Mouse (Mus musculus) stomach, embryonic 14.5 days (tissue): Measurements from ENCODE around the gene Cytl1. TPM values are rescaled to one million over a fixed set of nuclear protein-coding genes. Genes with fewer than 3 reads are reported as not detected.

Experiments
- ATAC-seq: fragments of 200-750 bp; cut with Nextera tagmentation; 2 replicates; pipeline ENCODE4 v1.8.0; 2017; ENCODE audit warnings: low read depth, moderate TSS enrichment; ENCODE audit not compliant: insufficient number of reproducible peaks, insufficient read depth, low FRiP score
- H3K27ac ChIP-seq: fragments of 300-500 bp; sonication (generic); 2 replicates; pipeline ENCODE4 v1.5.1; 2014; ENCODE audit warnings: mild to moderate bottlenecking, low read length, moderate library complexity, mixed read lengths
- H3K27me3 ChIP-seq: fragments of 300-500 bp; sonication (generic); 2 replicates; pipeline ENCODE4 v1.6.1; 2014; ENCODE audit warnings: low read length, control low read depth, mixed read lengths; ENCODE audit not compliant: control insufficient read depth, insufficient read depth
- H3K36me3 ChIP-seq: fragments of 300-500 bp; sonication (generic); 2 replicates; pipeline ENCODE4 v1.6.1; 2014; ENCODE audit warnings: mild to moderate bottlenecking, control low read depth, low read length, moderate library complexity, mixed read lengths; ENCODE audit not compliant: control insufficient read depth, insufficient read depth
- H3K4me1 ChIP-seq: fragments of 300-500 bp; sonication (generic); 2 replicates; pipeline ENCODE4 v1.6.1; 2014; ENCODE audit warnings: low read length, control low read depth, mixed read lengths; ENCODE audit not compliant: control insufficient read depth, insufficient read depth
- H3K4me2 ChIP-seq: fragments of 300-500 bp; sonication (generic); replicated peaks from 2 replicates; pipeline ENCODE4 v1.6.1; 2014; ENCODE audit warnings: low read depth, low read length, control low read depth
- H3K4me3 ChIP-seq: fragments of 300-500 bp; sonication (generic); 2 replicates; pipeline ENCODE4 v1.5.1; 2014; ENCODE audit warnings: low read depth, low read length, control low read depth
- H3K9ac ChIP-seq: fragments of 300-500 bp; sonication (generic); replicated peaks from 2 replicates; pipeline ENCODE4 v1.6.1; 2014; ENCODE audit warnings: low read depth, mild to moderate bottlenecking, control low read depth, low read length, moderate library complexity, mixed read lengths
- H3K9me3 ChIP-seq: fragments of 300-500 bp; sonication (generic); 2 replicates; pipeline ENCODE4 v1.6.1; 2016; ENCODE audit warnings: low read depth, low read length, control low read depth; ENCODE audit not compliant: control insufficient read depth
- WGBS: fragments of 180-500 bp; shearing (Covaris S2); extraction: QIAGEN DNeasy Blood & Tissue Kit; methylation state at CpG from one replicate; pipeline ENCODE4 v1.1.7; 2014; 5-methylcytosine and 5-hydroxymethylcytosine counted together
- polyA plus RNA-seq: library from polyadenylated mRNA; unstranded; fragments of >200 nt; fragmentation: Nextera tagmentation; extraction: Ambion mirVana; gene quantifications from 2 replicates; pipeline ENCODE4 v1.2.1, GENCODE M21; 2014

The Cytl1 gene
- polyA plus RNA-seq, 1 experiment from 2014 or later = not detected

GRCm38 (mm10) chr5:37775681-37776080, 40.4 kb downstream of the Cytl1 start:
- no peaks in the 10 kb centered on the region for H3K4me1 ChIP-seq
- no peaks in the 10 kb centered on the region for H3K27me3 ChIP-seq
- H3K4me3 ChIP-seq = no peak overlapping the region
- H3K27ac ChIP-seq = no peak overlapping the region
- 56% methylated on average over 5 of the region's 5 CpGs for WGBS
- no peak overlapping the region for H3K9ac ChIP-seq
- no peak overlapping the region for H3K4me2 ChIP-seq
- no peaks in the 10 kb centered on the region for H3K9me3 ChIP-seq
- no peak for ATAC-seq
- no peaks in the 10 kb centered on the region for H3K36me3 ChIP-seq

- no peaks in the 10 kb centered on the region for H3K9me3 ChIP-seq
- WGBS = 62% methylated on average over 8 of the region's 8 CpGs
- H3K4me2 ChIP-seq = no peak overlapping the region
- no peaks in the 10 kb centered on the region for H3K4me1 ChIP-seq
- ATAC-seq = no peak
- H3K36me3 ChIP-seq = no peaks in the 10 kb centered on the region
- no peaks in the 10 kb centered on the region for H3K27me3 ChIP-seq
- no peak overlapping the region for H3K27ac ChIP-seq
- no peak overlapping the region for H3K4me3 ChIP-seq
- no peak overlapping the region for H3K9ac ChIP-seq
Measured at GRCm38 (mm10) chr5:37783306-37783705, 48.0 kb downstream of the Cytl1 start.

GRCm38 (mm10) chr5:37784847-37785391, 49.6 kb downstream of the Cytl1 start:
- H3K9ac ChIP-seq = no peak overlapping the region
- H3K4me3 ChIP-seq = no peak overlapping the region
- no peak overlapping the region for H3K27ac ChIP-seq
- no peaks in the 10 kb centered on the region for H3K36me3 ChIP-seq
- 69% methylated on average over 9 of the region's 9 CpGs for WGBS
- no peak overlapping the region for H3K4me2 ChIP-seq
- no peaks in the 10 kb centered on the region for H3K4me1 ChIP-seq
- no peaks in the 10 kb centered on the region for H3K9me3 ChIP-seq
- H3K27me3 ChIP-seq = no peaks in the 10 kb centered on the region
- no peak for ATAC-seq

Other genes with a start within 250 kb of the Cytl1 start
- 0.64 and 1.3 TPM in 2 replicates for gene Stk32b, start 18.3 kb upstream of the Cytl1 start, polyA plus RNA-seq
- gene Msx1, start 89.1 kb downstream of the Cytl1 start, polyA plus RNA-seq = 2.1 and 3.6 TPM in 2 replicates